Mouse (Mus musculus): ENCODE data around the gene Gna12. TPM values are rescaled to one million over a fixed set of nuclear protein-coding genes. Genes with fewer than 3 reads are reported as not detected.

Gna12 gene
- polyA plus RNA-seq, 1 experiment from 2014 or later = 9.3 TPM

DNA sequence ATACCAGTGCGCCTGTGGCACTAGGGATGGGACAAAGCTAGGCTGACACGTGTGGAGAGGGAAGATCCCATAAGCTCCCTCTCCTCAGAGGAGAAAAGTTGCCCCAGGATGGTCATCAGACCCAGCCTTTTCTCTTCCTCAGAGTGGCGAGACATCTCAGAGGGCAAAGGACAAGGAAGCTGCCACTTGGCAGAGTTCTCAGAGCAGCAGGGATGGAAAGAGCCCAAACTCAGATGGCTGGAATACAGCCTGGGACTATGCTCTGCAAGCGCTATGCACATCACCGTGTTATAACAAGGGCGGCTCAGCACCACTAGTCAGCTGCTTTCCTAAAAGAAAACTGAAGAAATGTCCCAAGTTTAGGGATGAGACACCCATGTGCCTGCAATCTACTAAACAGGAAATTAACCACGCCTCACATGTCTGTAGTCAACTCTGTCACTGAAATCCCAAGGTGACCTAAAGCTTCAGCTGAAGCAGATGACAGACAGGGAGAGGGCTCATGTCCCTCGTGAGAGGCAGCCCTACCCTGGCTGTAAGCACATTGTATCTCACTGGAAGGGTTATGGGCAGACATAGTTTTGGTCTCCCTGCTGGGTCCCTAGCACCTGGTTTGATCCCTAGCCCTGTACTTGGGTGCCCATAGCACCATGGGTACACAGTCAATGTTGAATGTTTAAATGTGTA is 48.2 kb downstream of the Gna12 start:
- Histone ChIP-seq H3K36me3 (ENCODE audit: control insufficient read depth, insufficient read depth, low read length) (peaks cover 21% of the 10 kb centered on the region), H3K27ac (ENCODE audit: low read length) (no peak overlapping the region), H3K4me2 (ENCODE audit: low read length) (no peak overlapping the region), H3K9me3 (replicated peaks; ENCODE audit: control insufficient read depth, low read length, poor library complexity, severe bottlenecking) (no peaks in the 10 kb centered on the region), H3K4me1 (ENCODE audit: control insufficient read depth, insufficient read depth, low read length) (no peaks in the 10 kb centered on the region), H3K27me3 (ENCODE audit: control insufficient read depth, insufficient read depth, low read depth, low read length) (no peaks in the 10 kb centered on the region), H3K4me3 (ENCODE audit: low read depth, low read length) (no peak overlapping the region), H3K9ac (ENCODE audit: low read depth, low read length) (no peak overlapping the region)
- WGBS = 92% methylated on average over 8 of the region's 8 CpGs
- no peak for ATAC-seq

- no peaks in the 10 kb centered on the region for H3K4me1 ChIP-seq (ENCODE audit: control insufficient read depth, insufficient read depth, low read length)
- no peak overlapping the region for H3K9ac ChIP-seq (ENCODE audit: low read depth, low read length)
- peaks cover 21% of the 10 kb centered on the region for H3K36me3 ChIP-seq (ENCODE audit: control insufficient read depth, insufficient read depth, low read length)
- 96% methylated on average over 5 of the region's 5 CpGs for WGBS
- H3K4me3 ChIP-seq (ENCODE audit: low read depth, low read length) = no peak overlapping the region
- no peak overlapping the region for H3K27ac ChIP-seq (ENCODE audit: low read length)
- no peaks in the 10 kb centered on the region for H3K9me3 ChIP-seq (replicated peaks; ENCODE audit: control insufficient read depth, low read length, poor library complexity, severe bottlenecking)
- ATAC-seq = no peak
- H3K4me2 ChIP-seq (ENCODE audit: low read length) = no peak overlapping the region
- H3K27me3 ChIP-seq (ENCODE audit: control insufficient read depth, insufficient read depth, low read depth, low read length) = no peaks in the 10 kb centered on the region
These were observed 49.1 kb downstream of the Gna12 start for GRCm38 (mm10) chr5:140781122-140781521.

DNA sequence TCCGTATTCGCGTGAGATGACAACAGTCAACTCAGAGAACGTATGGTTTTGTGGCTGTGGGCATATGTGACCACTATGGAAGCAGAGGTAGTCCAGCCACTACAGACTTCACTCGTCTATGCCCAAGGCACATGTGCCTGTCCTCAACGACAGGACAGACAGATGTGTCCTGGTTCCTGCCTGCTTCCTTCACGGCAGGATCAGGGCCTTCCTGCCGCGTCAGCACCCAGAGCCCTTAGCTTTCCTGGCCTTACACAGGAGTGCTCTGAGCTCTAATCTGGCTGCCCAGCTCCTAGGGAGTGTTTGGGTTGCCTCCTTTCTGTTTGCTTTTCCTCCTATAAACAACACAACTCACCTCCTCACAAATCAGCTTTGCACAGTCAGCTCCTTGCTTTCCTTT is 53.3 kb downstream of the Gna12 start:
- Histone ChIP-seq H3K27me3 (ENCODE audit: control insufficient read depth, insufficient read depth, low read depth, low read length) (no peaks in the 10 kb centered on the region), H3K9me3 (replicated peaks; ENCODE audit: control insufficient read depth, low read length, poor library complexity, severe bottlenecking) (no peaks in the 10 kb centered on the region), H3K4me3 (ENCODE audit: low read depth, low read length) (no peak overlapping the region), H3K4me1 (ENCODE audit: control insufficient read depth, insufficient read depth, low read length) (peaks cover 6% of the 10 kb centered on the region), H3K27ac (ENCODE audit: low read length) (no peak overlapping the region), H3K36me3 (ENCODE audit: control insufficient read depth, insufficient read depth, low read length) (peaks cover 13% of the 10 kb centered on the region), H3K9ac (ENCODE audit: low read depth, low read length) (no peak overlapping the region), H3K4me2 (ENCODE audit: low read length) (no peak overlapping the region)
- ATAC-seq = no peak
- WGBS = 86% methylated on average over 9 of the region's 9 CpGs

DNA sequence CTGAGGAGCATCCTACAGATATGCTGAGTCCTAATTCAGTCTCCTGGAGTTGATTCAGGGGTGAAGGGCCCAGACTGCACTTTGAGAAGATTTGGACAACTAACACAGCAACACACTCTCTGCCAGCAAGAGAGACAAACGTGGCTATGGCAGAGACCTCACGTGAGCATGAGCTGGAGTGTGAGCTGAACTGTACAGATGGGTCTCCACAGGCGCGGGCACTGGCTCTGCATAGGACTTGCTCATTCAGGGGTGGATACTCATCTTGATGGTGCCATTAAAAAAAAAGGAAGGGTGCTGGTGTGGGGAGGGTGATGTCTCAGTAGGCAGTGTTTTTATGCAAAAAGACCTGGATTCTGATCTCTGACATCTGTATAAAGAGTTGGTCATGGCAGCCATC is 55.1 kb downstream of the Gna12 start:
- H3K4me1 ChIP-seq (ENCODE audit: control insufficient read depth, insufficient read depth, low read length) = peaks cover 14% of the 10 kb centered on the region
- no peak overlapping the region for H3K4me2 ChIP-seq (ENCODE audit: low read length)
- no peaks in the 10 kb centered on the region for H3K27me3 ChIP-seq (ENCODE audit: control insufficient read depth, insufficient read depth, low read depth, low read length)
- H3K36me3 ChIP-seq (ENCODE audit: control insufficient read depth, insufficient read depth, low read length) = peaks cover 1% of the 10 kb centered on the region; the same call in 1 of the 2 replicates
- H3K27ac ChIP-seq (ENCODE audit: low read length) = no peak overlapping the region
- H3K9ac ChIP-seq (ENCODE audit: low read depth, low read length) = no peak overlapping the region
- no peak for ATAC-seq
- 96% methylated on average over 4 of the region's 4 CpGs for WGBS
- no peaks in the 10 kb centered on the region for H3K9me3 ChIP-seq (replicated peaks; ENCODE audit: control insufficient read depth, low read length, poor library complexity, severe bottlenecking)
- no peak overlapping the region for H3K4me3 ChIP-seq (ENCODE audit: low read depth, low read length)

- WGBS = 63% methylated on average over 7 of the region's 7 CpGs
- no peak for ATAC-seq
- no peak overlapping the region for H3K9ac ChIP-seq (ENCODE audit: low read depth, low read length)
These were observed 58.1 kb downstream of the Gna12 start for GRCm38 (mm10) chr5:140772158-140772557.

DNA sequence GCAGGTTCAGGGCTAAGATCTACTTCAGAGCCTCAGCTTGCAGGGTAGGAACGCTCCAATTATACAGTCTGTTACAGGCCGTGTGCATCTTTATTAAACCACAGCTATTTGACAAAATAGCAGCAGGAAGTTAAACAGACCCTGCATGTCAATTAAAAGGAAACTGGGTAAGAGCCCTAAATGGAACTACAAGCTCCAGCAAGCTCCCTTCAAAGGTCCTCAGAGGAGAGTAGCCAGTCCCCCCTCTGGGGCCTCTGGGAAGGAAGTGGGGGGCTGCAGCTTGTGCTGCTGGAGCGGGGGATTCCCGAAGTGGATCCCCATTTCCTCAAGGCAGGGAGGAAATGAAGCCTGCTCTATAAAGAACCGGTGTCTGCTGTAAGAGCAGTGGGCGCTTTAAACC is 58.6 kb downstream of the Gna12 start:
- 33% methylated on average over 6 of the region's 6 CpGs for WGBS
- peaks cover 26% of the 10 kb centered on the region for H3K4me1 ChIP-seq (ENCODE audit: control insufficient read depth, insufficient read depth, low read length)
- peak overlapping the region; percentile 65; the same call in 1 of the 2 replicates for H3K27ac ChIP-seq (ENCODE audit: low read length)
- H3K9me3 ChIP-seq (replicated peaks; ENCODE audit: control insufficient read depth, low read length, poor library complexity, severe bottlenecking) = no peaks in the 10 kb centered on the region
- H3K27me3 ChIP-seq (ENCODE audit: control insufficient read depth, insufficient read depth, low read depth, low read length) = no peaks in the 10 kb centered on the region
- no peak for ATAC-seq
- no peak overlapping the region for H3K4me2 ChIP-seq (ENCODE audit: low read length)
- H3K9ac ChIP-seq (ENCODE audit: low read depth, low read length) = 0 out of 2 replicates have a peak overlapping the region, but pooled peaks have one; percentile 38
- no peak overlapping the region for H3K4me3 ChIP-seq (ENCODE audit: low read depth, low read length)
- no peaks in the 10 kb centered on the region for H3K36me3 ChIP-seq (ENCODE audit: control insufficient read depth, insufficient read depth, low read length)

More at GRCm38 (mm10) chr5:140772158-140772557, 58.1 kb downstream of the Gna12 start:
- Histone ChIP-seq H3K36me3 (ENCODE audit: control insufficient read depth, insufficient read depth, low read length) (no peaks in the 10 kb centered on the region), H3K4me2 (ENCODE audit: low read length) (no peak overlapping the region), H3K4me1 (ENCODE audit: control insufficient read depth, insufficient read depth, low read length) (peaks cover 26% of the 10 kb centered on the region), H3K9me3 (replicated peaks; ENCODE audit: control insufficient read depth, low read length, poor library complexity, severe bottlenecking) (no peaks in the 10 kb centered on the region), H3K27me3 (ENCODE audit: control insufficient read depth, insufficient read depth, low read depth, low read length) (no peaks in the 10 kb centered on the region), H3K27ac (ENCODE audit: low read length) (peak overlapping the region; percentile 65; the same call in 1 of the 2 replicates), H3K4me3 (ENCODE audit: low read depth, low read length) (no peak overlapping the region)

- H3K36me3 ChIP-seq (ENCODE audit: control insufficient read depth, insufficient read depth, low read length) = no peaks in the 10 kb centered on the region
- no peak overlapping the region for H3K4me2 ChIP-seq (ENCODE audit: low read length)
- peak overlapping the region; percentile 44; the same call in 1 of the 2 replicates for H3K9ac ChIP-seq (ENCODE audit: low read depth, low read length)
- no peak overlapping the region for H3K4me3 ChIP-seq (ENCODE audit: low read depth, low read length)
- peak overlapping the region; percentile 83 for H3K27ac ChIP-seq (ENCODE audit: low read length)
- no peak for ATAC-seq
- peaks cover 26% of the 10 kb centered on the region for H3K4me1 ChIP-seq (ENCODE audit: control insufficient read depth, insufficient read depth, low read length)
- WGBS = 69% methylated on average over 5 of the region's 5 CpGs
- H3K27me3 ChIP-seq (ENCODE audit: control insufficient read depth, insufficient read depth, low read depth, low read length) = no peaks in the 10 kb centered on the region
- no peaks in the 10 kb centered on the region for H3K9me3 ChIP-seq (replicated peaks; ENCODE audit: control insufficient read depth, low read length, poor library complexity, severe bottlenecking)
These were observed 61.9 kb downstream of the Gna12 start for GRCm38 (mm10) chr5:140768333-140768732.

- Histone ChIP-seq H3K9me3 (replicated peaks; ENCODE audit: control insufficient read depth, low read length, poor library complexity, severe bottlenecking) (no peaks in the 10 kb centered on the region), H3K4me1 (ENCODE audit: control insufficient read depth, insufficient read depth, low read length) (peaks cover 26% of the 10 kb centered on the region), H3K4me2 (ENCODE audit: low read length) (no peak overlapping the region), H3K4me3 (ENCODE audit: low read depth, low read length) (no peak overlapping the region), H3K36me3 (ENCODE audit: control insufficient read depth, insufficient read depth, low read length) (no peaks in the 10 kb centered on the region), H3K27ac (ENCODE audit: low read length) (peak overlapping the region; percentile 83), H3K9ac (ENCODE audit: low read depth, low read length) (peak overlapping the region; percentile 44), H3K27me3 (ENCODE audit: control insufficient read depth, insufficient read depth, low read depth, low read length) (no peaks in the 10 kb centered on the region)
- ATAC-seq = peak; percentile 63
- under 1% methylated on average over 9 of the region's 9 CpGs for WGBS
These were observed 62.5 kb downstream of the Gna12 start for GRCm38 (mm10) chr5:140767704-140768141.

GRCm38 (mm10) chr5:140766566-140766965 is 63.7 kb downstream of the Gna12 start:
- Histone ChIP-seq H3K36me3 (ENCODE audit: control insufficient read depth, insufficient read depth, low read length) (no peaks in the 10 kb centered on the region), H3K4me1 (ENCODE audit: control insufficient read depth, insufficient read depth, low read length) (peaks cover 16% of the 10 kb centered on the region), H3K4me3 (ENCODE audit: low read depth, low read length) (no peak overlapping the region), H3K27ac (ENCODE audit: low read length) (no peak overlapping the region), H3K9me3 (replicated peaks; ENCODE audit: control insufficient read depth, low read length, poor library complexity, severe bottlenecking) (no peaks in the 10 kb centered on the region), H3K9ac (ENCODE audit: low read depth, low read length) (no peak overlapping the region), H3K4me2 (ENCODE audit: low read length) (no peak overlapping the region), H3K27me3 (ENCODE audit: control insufficient read depth, insufficient read depth, low read depth, low read length) (no peaks in the 10 kb centered on the region)
- WGBS = 88% methylated on average over 4 of the region's 4 CpGs
- ATAC-seq = no peak
